Mouse (Mus musculus) naive thymus-derived CD4-positive, alpha-beta T cell, adult 2 months (primary cell): Measurements from ENCODE around the gene Mau2.

Experiments
- DNase-seq: peaks from one replicate; pipeline ENCODE4 v3.0.0-alpha.2; 2011; ENCODE audit warnings: low read depth

The Mau2 gene

GRCm38 (mm10) chr8:69973442-69974161, 68.9 kb downstream of the Mau2 start:
- DNase-seq = no peak

GRCm38 (mm10) chr8:69973063-69973441, 69.5 kb downstream of the Mau2 start:
- no peak for DNase-seq

- DNase-seq = no peak
These were observed 71.7 kb downstream of the Mau2 start for GRCm38 (mm10) chr8:69970880-69971279.

- no peak for DNase-seq
These were observed 75.1 kb downstream of the Mau2 start for GRCm38 (mm10) chr8:69967291-69967933.
